Mouse (Mus musculus) mouse embryonic stem cell (cell line): ENCODE results near the gene Olfr782.
"Not testable (repeated sequence)": the region's sequence is repeated elsewhere in the genome, so short reads cannot be mapped to it uniquely, and the experiment has no call there.

ENCODE experiments used
- in situ Hi-C, 2 experiments: fragments of 300-500 bp; cut with MboI; formaldehyde crosslinking; loops; 1 replicate in 1 of 2; 3 replicates in 1 of 2; pipeline ENCODE4 v1.14.3; 2019 to 2020; ENCODE audit warnings: low sequenced_read_pairs in 2 of 2, low pct_unique_long_range_greater_than_20kb in 1 of 2, mixed read lengths in 1 of 2; ENCODE audit not compliant: unreplicated experiment in 1 of 2

The Olfr782 gene

DNA sequence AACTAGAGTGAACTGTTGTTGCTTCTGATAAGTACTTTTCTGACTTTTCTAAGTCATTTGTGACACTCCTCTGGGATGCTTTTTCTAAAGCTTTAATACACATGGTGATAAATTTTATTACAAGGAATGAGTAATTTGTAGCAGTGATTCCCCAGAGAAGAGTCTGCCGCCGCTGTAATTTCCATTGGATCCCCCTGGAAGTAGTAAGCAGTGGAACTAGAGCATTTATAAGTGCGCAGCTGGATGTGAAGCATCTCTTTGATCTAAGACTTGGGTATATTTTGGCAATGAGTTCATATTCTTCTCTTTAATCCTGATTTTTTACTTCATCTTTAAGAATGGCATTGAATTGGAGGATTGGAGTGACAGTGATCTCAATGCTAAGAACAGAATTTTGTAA, at the start of gene Olfr782:
Gene Olfr782 (plus strand): TSS at position 301 of the 400 bp plus-strand sequence.
- in situ Hi-C loops: no loop called here

GRCm38 (mm10) chr10:129312973-129313372, 35.7 kb upstream of the Olfr782 start:
- in situ Hi-C loops: not testable (repeated sequence)

GRCm38 (mm10) chr10:129313521-129313920, 35.1 kb upstream of the Olfr782 start:
- in situ Hi-C loops: not testable (repeated sequence)

- in situ Hi-C loops: no loop called here
Measured at GRCm38 (mm10) chr10:129317817-129318216, 30.8 kb upstream of the Olfr782 start, which contains the start of gene Olfr780. Gene Olfr780 (plus strand): TSS chr10:129318117.

DNA sequence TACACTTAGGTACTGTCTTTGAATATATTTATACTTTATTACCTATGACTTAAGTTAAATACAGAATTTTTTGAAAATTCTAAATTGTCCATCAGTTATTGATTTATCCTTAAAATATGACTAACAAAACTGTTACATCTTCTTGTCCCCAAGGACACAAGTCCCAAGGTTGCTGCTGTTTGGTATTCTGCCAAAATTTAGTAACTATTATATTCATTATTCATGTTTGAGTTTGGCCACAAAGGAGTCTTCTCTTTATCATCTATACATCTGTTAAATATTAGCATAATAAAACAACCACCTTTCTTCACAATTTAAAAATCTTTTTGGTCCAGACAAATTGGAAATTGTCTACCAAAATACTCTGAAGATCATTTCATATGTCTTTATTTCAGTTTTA, 20.1 kb upstream of the Olfr782 start, which contains the start of gene Olfr781:
Gene Olfr781 (plus strand): TSS at position 301 of the 400 bp plus-strand sequence.
- in situ Hi-C loops: no loop called here

DNA sequence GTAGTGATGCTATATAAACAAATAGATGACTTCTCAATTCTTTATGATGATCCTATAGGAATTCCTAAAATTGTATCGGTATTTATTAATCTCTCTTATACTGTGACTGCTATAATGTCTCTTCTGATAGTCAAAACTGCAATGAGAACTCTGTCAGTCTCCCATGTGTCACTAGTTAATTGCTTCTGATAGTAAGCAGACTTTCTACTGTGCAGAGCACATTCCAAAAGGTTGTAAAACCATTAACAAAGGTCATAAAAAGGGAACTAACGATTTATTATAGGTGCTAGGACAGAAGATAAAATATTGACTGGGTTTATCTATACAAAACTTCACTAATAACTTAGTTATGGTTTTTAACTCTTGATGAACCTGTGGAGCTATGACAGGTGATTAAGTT, 3.8 kb downstream of the Olfr782 start:
- in situ Hi-C loops: not testable (repeated sequence)

- in situ Hi-C loops: not testable (repeated sequence)
Measured at GRCm38 (mm10) chr10:129356496-129356895, 7.8 kb downstream of the Olfr782 start.

GRCm38 (mm10) chr10:129357307-129357706, 8.7 kb downstream of the Olfr782 start:
- in situ Hi-C loops: no loop called here

DNA sequence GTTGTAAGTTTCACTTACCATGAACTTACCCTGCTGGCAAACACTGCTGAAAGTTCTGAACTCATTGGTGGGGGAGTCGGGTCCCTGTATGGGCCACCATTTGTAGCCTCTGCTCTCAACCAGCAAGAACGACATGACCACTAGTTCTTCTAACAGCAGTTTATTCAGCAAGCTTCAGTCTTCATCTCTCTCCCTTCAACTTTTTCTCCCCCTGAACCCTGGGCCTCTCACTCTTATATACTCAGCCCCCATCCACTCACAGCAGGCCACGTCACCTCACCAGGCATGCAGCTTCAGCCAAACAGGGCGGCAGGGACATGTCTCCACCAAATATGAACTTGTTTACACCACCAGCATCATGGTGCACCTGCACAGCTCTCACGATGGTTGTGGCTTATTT, 25.4 kb downstream of the Olfr782 start:
- in situ Hi-C loops: not testable (repeated sequence)

GRCm38 (mm10) chr10:129383783-129384182, 35.1 kb downstream of the Olfr782 start, which contains the start of gene Olfr784:
Gene Olfr784 (plus strand): TSS chr10:129384083.
- in situ Hi-C loops: no loop called here

DNA sequence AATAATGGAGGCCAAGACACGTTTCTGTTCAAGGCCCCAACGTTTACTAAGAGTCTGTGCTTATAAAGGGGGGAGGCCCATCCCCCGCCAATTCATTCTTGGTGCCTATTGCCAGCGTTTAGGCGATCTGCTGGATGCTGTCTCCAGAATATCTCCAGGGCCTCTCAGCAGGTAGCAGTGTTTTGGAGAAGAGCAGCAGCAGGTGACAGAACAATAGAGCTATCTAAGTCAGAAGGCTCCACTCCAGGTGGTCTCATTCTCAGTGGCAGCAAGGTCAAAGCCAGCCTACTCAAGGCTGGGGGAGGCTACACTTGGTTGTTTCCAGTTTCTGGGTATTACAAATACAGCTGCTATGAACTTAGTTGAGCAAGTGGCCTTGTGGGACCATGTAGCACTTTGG, 52.2 kb downstream of the Olfr782 start:
- in situ Hi-C loops: no loop called here
